Mouse (Mus musculus) CH12.LX (cell line): ENCODE results near the gene Lama4. TPM values are rescaled to one million over a fixed set of nuclear protein-coding genes. Genes with fewer than 3 reads are reported as not detected.

Source experiments
- DNase-seq: peaks from one replicate; pipeline ENCODE4 v3.0.0-alpha.2; 2013; ENCODE audit errors: extremely low read depth
- H3K27ac ChIP-seq: 2 replicates; pipeline ENCODE4 v1.5.1; 2012; ENCODE audit warnings: low read depth, mild to moderate bottlenecking, control low read depth, moderate library complexity; ENCODE audit not compliant: insufficient read depth
- H3K27me3 ChIP-seq: replicated peaks from 2 replicates; pipeline ENCODE3; 2012; ENCODE audit warnings: inconsistent platforms
- H3K36me3 ChIP-seq, 2 experiments: replicated peaks in 1 of 2; 2 replicates each; pipeline versions ENCODE3 to v1.6.1; 2012; ENCODE audit warnings: inconsistent platforms in 1 of 2, low read length in 1 of 2, mild to moderate bottlenecking in 1 of 2, mixed read lengths in 1 of 2, moderate library complexity in 1 of 2; ENCODE audit not compliant: control insufficient read depth in 1 of 2, insufficient read depth in 1 of 2
- H3K4me1 ChIP-seq, 2 experiments: 2 replicates each; pipeline ENCODE4 v1.6.1; 2012; ENCODE audit warnings: inconsistent platforms in 1 of 2, moderate library complexity in 1 of 2; ENCODE audit not compliant: insufficient read depth in 2 of 2, control insufficient read depth in 1 of 2
- H3K4me2 ChIP-seq: 2 replicates; pipeline ENCODE4 v1.6.1; 2012; ENCODE audit warnings: low read depth, mild to moderate bottlenecking, control low read depth; ENCODE audit not compliant: poor library complexity, insufficient read depth, severe bottlenecking
- H3K4me3 ChIP-seq, 3 experiments: fragments of 150-350 bp in 1 of 3; sonication (generic) in 1 of 3; replicated peaks in 1 of 3; 2 replicates each; pipeline versions ENCODE3 to v1.5.1; 2011 to 2012; ENCODE audit warnings: low read depth in 2 of 3, low read length in 2 of 3, mild to moderate bottlenecking in 2 of 3, moderate library complexity in 2 of 3, control low read depth in 1 of 3, improper control_type of control experiment in 1 of 3, inconsistent platforms in 1 of 3, mixed read lengths in 1 of 3; ENCODE audit not compliant: poor library complexity in 1 of 3
- H3K79me2 ChIP-seq: replicated peaks from 2 replicates; pipeline ENCODE4 v1.6.1; 2012; ENCODE audit warnings: mild to moderate bottlenecking, moderate library complexity; ENCODE audit not compliant: control insufficient read depth, poor library complexity, insufficient read depth, severe bottlenecking; ENCODE audit errors: extremely low read depth
- H3K9ac ChIP-seq: 2 replicates; pipeline ENCODE4 v1.6.1; 2012; ENCODE audit warnings: low read depth, mild to moderate bottlenecking, control low read depth, moderate library complexity; ENCODE audit not compliant: insufficient read depth
- H3K9me3 ChIP-seq: replicated peaks from 2 replicates; pipeline ENCODE3; 2012; ENCODE audit warnings: low read length, inconsistent platforms, mixed read lengths
- BHLHE40 ChIP-seq: IDR thresholded peaks from 2 replicates; pipeline ENCODE4 v1.6.1; 2011; ENCODE audit warnings: mild to moderate bottlenecking, low read depth, low read length, improper control_type of control experiment
- CTCF ChIP-seq, 2 experiments: IDR thresholded peaks in 1 of 2; conservative IDR thresholded peaks in 1 of 2; 2 replicates each; pipeline ENCODE4 v1.5.1; 2011 to 2012; ENCODE audit warnings: low read depth in 2 of 2, low read length in 2 of 2, improper control_type of control experiment in 1 of 2, inconsistent platforms in 1 of 2, mild to moderate bottlenecking in 1 of 2, moderate library complexity in 1 of 2
- E2F4 ChIP-seq: IDR thresholded peaks from 2 replicates; pipeline ENCODE4 v1.6.1; 2011; ENCODE audit warnings: low read depth, low read length, improper control_type of control experiment; ENCODE audit not compliant: insufficient replicate concordance
- ELF1 ChIP-seq: IDR thresholded peaks from 2 replicates; pipeline ENCODE4 v1.6.1; 2014; ENCODE audit warnings: low read depth, mild to moderate bottlenecking, inconsistent platforms, low read length, improper control_type of control experiment
- EP300 ChIP-seq: IDR thresholded peaks from 2 replicates; pipeline ENCODE4 v1.6.1; 2011; ENCODE audit warnings: low read length, improper control_type of control experiment
- ETS1 ChIP-seq: conservative IDR thresholded peaks from 2 replicates; pipeline ENCODE4 v1.6.1; 2012; ENCODE audit warnings: low read depth, mild to moderate bottlenecking, inconsistent platforms, low read length, improper control_type of control experiment, moderate library complexity
- GABPA ChIP-seq: IDR thresholded peaks from 2 replicates; pipeline ENCODE4 v1.6.1; 2012; ENCODE audit warnings: low read depth, low read length, improper control_type of control experiment, inconsistent platforms; ENCODE audit not compliant: insufficient replicate concordance
- IRF4 ChIP-seq: IDR thresholded peaks from 2 replicates; pipeline ENCODE4 v1.6.1; 2014; ENCODE audit warnings: low read depth, mild to moderate bottlenecking, inconsistent platforms, low read length, improper control_type of control experiment
- JUN ChIP-seq: IDR thresholded peaks from 2 replicates; pipeline ENCODE4 v1.6.1; 2011; ENCODE audit warnings: low read depth, mild to moderate bottlenecking, low read length, improper control_type of control experiment, moderate library complexity; ENCODE audit not compliant: insufficient read depth
- JUND ChIP-seq: conservative IDR thresholded peaks from 2 replicates; pipeline ENCODE4 v1.6.1; 2011; ENCODE audit warnings: low read depth, low read length, improper control_type of control experiment
- MAFK ChIP-seq: IDR thresholded peaks from 2 replicates; pipeline ENCODE4 v1.6.1; 2011; ENCODE audit warnings: low read length, improper control_type of control experiment; ENCODE audit not compliant: insufficient replicate concordance
- MAX ChIP-seq: IDR thresholded peaks from 2 replicates; pipeline ENCODE4 v1.6.1; 2011; ENCODE audit warnings: low read length, improper control_type of control experiment
- MAZ ChIP-seq: IDR thresholded peaks from 2 replicates; pipeline ENCODE4 v1.6.1; 2012; ENCODE audit warnings: low read depth, mild to moderate bottlenecking, inconsistent platforms, low read length, improper control_type of control experiment, moderate library complexity
- MXI1 ChIP-seq: IDR thresholded peaks from 2 replicates; pipeline ENCODE4 v1.6.1; 2011; ENCODE audit warnings: mild to moderate bottlenecking, low read depth, low read length, improper control_type of control experiment
- NELFE ChIP-seq: IDR thresholded peaks from 2 replicates; pipeline ENCODE4 v1.6.1; 2011; ENCODE audit warnings: low read depth, low read length, improper control_type of control experiment
- PAX5 ChIP-seq: IDR thresholded peaks from 2 replicates; pipeline ENCODE4 v1.6.1; 2012; ENCODE audit warnings: low read length, inconsistent platforms, mixed read lengths
- POLR2AphosphoS2 ChIP-seq: IDR thresholded peaks from 2 replicates; pipeline ENCODE4 v1.6.1; 2011; ENCODE audit warnings: low read depth, low read length, improper control_type of control experiment
- RCOR1 ChIP-seq: conservative IDR thresholded peaks from 2 replicates; pipeline ENCODE4 v1.6.1; 2012; ENCODE audit warnings: low read depth, mild to moderate bottlenecking, inconsistent platforms, low read length, improper control_type of control experiment
- SIN3A ChIP-seq: IDR thresholded peaks from 2 replicates; pipeline ENCODE4 v1.6.1; 2012; ENCODE audit warnings: low read length, improper control_type of control experiment, inconsistent platforms
- SMC3 ChIP-seq: IDR thresholded peaks from 2 replicates; pipeline ENCODE4 v1.6.1; 2011; ENCODE audit warnings: low read depth, low read length, improper control_type of control experiment
- TBP ChIP-seq: conservative IDR thresholded peaks from 2 replicates; pipeline ENCODE4 v1.6.1; 2011; ENCODE audit warnings: low read depth, low read length, improper control_type of control experiment
- USF2 ChIP-seq: conservative IDR thresholded peaks from 2 replicates; pipeline ENCODE4 v1.6.1; 2011; ENCODE audit warnings: low read depth, low read length, improper control_type of control experiment
- ZC3H11A ChIP-seq: IDR thresholded peaks from 2 replicates; pipeline ENCODE4 v1.6.1; 2012; ENCODE audit warnings: low read depth, mild to moderate bottlenecking, inconsistent platforms, low read length, improper control_type of control experiment
- ZKSCAN1 ChIP-seq: IDR thresholded peaks from 2 replicates; pipeline ENCODE4 v1.6.1; 2012; ENCODE audit warnings: low read depth, inconsistent platforms, low read length, improper control_type of control experiment, borderline replicate concordance
- ZMIZ1 ChIP-seq: IDR thresholded peaks from 2 replicates; pipeline ENCODE4 v1.6.1; 2012; ENCODE audit warnings: low read depth, mild to moderate bottlenecking, inconsistent platforms, low read length, improper control_type of control experiment
- ZNF384 ChIP-seq: IDR thresholded peaks from 2 replicates; pipeline ENCODE4 v1.6.1; 2012; ENCODE audit warnings: low read depth, low read length, improper control_type of control experiment, inconsistent platforms
- dilution Hi-C: fragments of 300-500 bp; cut with MboI; formaldehyde crosslinking; loops from 2 replicates; pipeline ENCODE4 v1.14.3; 2020; ENCODE audit warnings: low sequenced_read_pairs; ENCODE audit not compliant: extremely low pct_unique_long_range_greater_than_20kb, extremely low pct_ligation_motif_present
- in situ Hi-C: fragments of 300-500 bp; cut with MboI; formaldehyde crosslinking; loops from 3 replicates; pipeline ENCODE4 v1.14.3; 2019; ENCODE audit warnings: low sequenced_read_pairs, low pct_ligation_motif_present, low pct_unique_long_range_greater_than_20kb, mixed read lengths
- polyA plus RNA-seq: library from polyadenylated mRNA; unstranded; fragments of >175 nt; gene quantifications from 2 replicates; pipeline ENCODE4 v1.2.1, GENCODE M21; 2012; ENCODE audit warnings: low read depth; ENCODE audit not compliant: insufficient read length
- total RNA-seq, 2 experiments: library from RNA; depleted of rRNA; stranded (reverse); fragments of 300-350 nt in 1 of 2; fragments of >200 nt in 1 of 2; gene quantifications; 2 replicates each; pipeline ENCODE4 v1.2.3; 2012 to 2014

The Lama4 gene
- total and polyA plus RNA-seq, 3 experiments, result 0.08 to 0.50 (median 0.19) TPM

DNA sequence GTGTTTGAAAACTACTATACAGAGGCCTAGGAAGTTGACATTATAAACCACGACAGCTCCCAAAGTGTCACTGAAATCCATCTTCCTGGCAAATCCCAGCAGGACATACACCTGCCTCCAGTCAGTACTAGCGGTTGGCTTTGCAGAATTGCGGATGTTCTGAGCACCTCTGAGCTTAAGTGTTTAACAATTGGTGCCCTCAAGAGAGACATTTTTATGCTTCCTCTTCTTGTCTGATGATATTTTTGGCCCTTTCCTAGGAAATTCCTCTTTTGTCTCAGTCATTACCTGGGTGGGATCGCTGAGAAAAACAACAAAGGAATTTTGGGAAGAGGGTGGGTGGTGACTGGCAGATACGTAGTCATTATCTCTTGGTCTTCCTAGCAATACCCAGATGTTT, 14.4 kb downstream of the Lama4 start:
- Histone ChIP-seq H3K36me3 (no peaks in the 10 kb centered on the region), H3K4me2 (no peak overlapping the region), H3K4me1 (no peaks in the 10 kb centered on the region), H3K27ac (no peak overlapping the region), H3K9ac (no peak overlapping the region), H3K9me3 (no peaks in the 10 kb centered on the region), H3K4me3 (no peak overlapping the region), H3K27me3 (no peaks in the 10 kb centered on the region), H3K79me2 (no peaks in the 10 kb centered on the region)
- no peak for DNase-seq
- dilution Hi-C loops (no loop called here), in situ Hi-C loops (no loop called here)
- TF ChIP-seq USF2 (no peak), ELF1 (no peak), MAFK (no peak), ZC3H11A (no peak), MAX (no peak), SMC3 (no peak), JUND (no peak), ETS1 (no peak), MXI1 (no peak), NELFE (no peak), ZKSCAN1 (no peak), ZNF384 (no peak), GABPA (no peak), ZMIZ1 (no peak), BHLHE40 (no peak), EP300 (no peak), JUN (no peak)

DNA sequence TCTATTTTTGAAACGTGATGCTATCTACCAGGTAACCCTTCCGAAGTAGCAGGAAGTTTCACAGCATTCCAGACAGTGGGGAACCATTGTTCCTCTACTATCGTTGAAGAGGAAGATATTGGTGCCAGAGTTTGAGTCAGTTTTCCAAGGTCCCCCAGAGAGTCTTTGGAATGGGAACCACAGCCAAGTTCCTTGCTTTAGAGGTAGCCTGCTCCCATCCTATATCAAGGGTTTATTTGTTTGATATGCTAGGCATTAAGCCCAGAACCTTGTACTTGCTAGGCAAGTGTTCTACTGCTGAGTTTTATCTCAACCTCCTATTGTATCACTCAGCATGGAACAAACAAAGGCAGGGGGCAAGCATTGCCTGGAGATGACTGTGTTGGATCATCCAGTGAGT, 15.7 kb downstream of the Lama4 start:
- H3K9ac ChIP-seq, result no peak overlapping the region
- DNase-seq, result no peak
- no peaks in the 10 kb centered on the region for H3K36me3 ChIP-seq
- dilution Hi-C loops (no loop called here), in situ Hi-C loops (no loop called here)
- H3K27ac ChIP-seq, result no peak overlapping the region
- no peaks in the 10 kb centered on the region for H3K4me1 ChIP-seq
- no peaks in the 10 kb centered on the region for H3K9me3 ChIP-seq
- no peak overlapping the region for H3K4me3 ChIP-seq
- TF ChIP-seq ETS1 (no peak), RCOR1 (no peak), ZKSCAN1 (no peak), POLR2AphosphoS2 (no peak), TBP (no peak), IRF4 (no peak), SIN3A (no peak), PAX5 (no peak), MAFK (no peak), ELF1 (no peak), CTCF (conservative IDR thresholded peaks at IDR 0.05 in 1 of 2, IDR thresholded peaks at IDR 0.05 in 1 of 2; ENCODE audit: low read depth in 2 of 2, low read length in 2 of 2) (no peak), ZMIZ1 (no peak), ZNF384 (no peak), ZC3H11A (no peak), MAZ (no peak), E2F4 (no peak)
- no peaks in the 10 kb centered on the region for H3K27me3 ChIP-seq
- no peaks in the 10 kb centered on the region for H3K79me2 ChIP-seq
- H3K4me2 ChIP-seq, result no peak overlapping the region
